Mouse (Mus musculus): ENCODE data around the gene Prpf38a. TPM values are rescaled to one million over a fixed set of nuclear protein-coding genes. Genes with fewer than 3 reads are reported as not detected.

Gene Prpf38a
- total RNA-seq, 4 experiments from 2014 or later = 10.6 to 13.4 (median 12.6) TPM

Other genes with a start within 250 kb of the Prpf38a start
- not detected for gene Shisal2a, start 196.0 kb downstream of the Prpf38a start, total RNA-seq (2022)
- 10 to 100 TPM in 1 of 4 experiments, 1 to 10 TPM in 3; 5.0 to 11.8 (median 5.7) TPM for gene Gpx7, start 172.4 kb downstream of the Prpf38a start, total RNA-seq (2022)
- 10 to 100 TPM; 16.8 to 33.6 (median 19.6) TPM for gene Tut4, start 119.9 kb downstream of the Prpf38a start, total RNA-seq (2022)
- gene Orc1, start 87 bp upstream of the Prpf38a start, total RNA-seq (2022) = not detected
- gene Cc2d1b, start 40.6 kb upstream of the Prpf38a start, total RNA-seq (2022) = 10 to 100 TPM; 17.2 to 21.1 (median 19.7) TPM
- 1 to 10 TPM in 1 of 4 experiments, under 1 TPM in 3; 0.63 to 1.5 (median 0.87) TPM for gene 3110021N24Rik, start 140.3 kb upstream of the Prpf38a start, total RNA-seq (2022)
- gene Zfyve9, start 201.5 kb upstream of the Prpf38a start, total RNA-seq (2022) = 10 to 100 TPM; 54.2 to 75.2 (median 64.2) TPM